Mouse (Mus musculus) embryo, embryonic 11 days (tissue): ENCODE data around the gene Gpx4.
A peak's percentile ranks its signal among the peaks of the same experiment; 100 is the strongest.

Source experiments
- DNase-seq: peaks from one replicate; pipeline ENCODE4 v3.0.0-alpha.2; 2015

Gpx4 gene

DNA sequence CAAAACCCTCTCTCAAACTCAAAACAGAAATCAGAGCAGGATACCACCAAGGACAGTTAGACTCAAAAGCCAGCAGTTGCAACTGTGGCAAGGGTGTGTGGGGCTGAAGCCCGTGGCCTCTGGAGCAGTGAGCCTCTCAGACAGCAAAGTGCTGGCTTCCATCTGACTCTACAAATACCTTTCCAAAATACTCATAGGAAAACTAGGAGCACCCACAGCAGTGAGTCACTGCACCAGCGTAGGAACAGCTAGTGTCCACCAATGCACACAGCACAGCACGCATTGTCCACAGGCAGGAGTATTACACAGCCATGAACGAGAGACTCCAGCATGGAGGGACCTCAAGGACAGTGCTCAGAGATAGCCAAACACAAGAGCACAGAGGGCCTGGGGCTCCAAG is 29.4 kb downstream of the Gpx4 start:
- no peak for DNase-seq

- DNase-seq = no peak
Measured at GRCm38 (mm10) chr10:80077312-80077711, 30.3 kb downstream of the Gpx4 start.

GRCm38 (mm10) chr10:80078366-80078765 is 31.4 kb downstream of the Gpx4 start:
- no peak for DNase-seq

- no peak for DNase-seq
Measured at GRCm38 (mm10) chr10:80080396-80081070, 33.6 kb downstream of the Gpx4 start.

DNA sequence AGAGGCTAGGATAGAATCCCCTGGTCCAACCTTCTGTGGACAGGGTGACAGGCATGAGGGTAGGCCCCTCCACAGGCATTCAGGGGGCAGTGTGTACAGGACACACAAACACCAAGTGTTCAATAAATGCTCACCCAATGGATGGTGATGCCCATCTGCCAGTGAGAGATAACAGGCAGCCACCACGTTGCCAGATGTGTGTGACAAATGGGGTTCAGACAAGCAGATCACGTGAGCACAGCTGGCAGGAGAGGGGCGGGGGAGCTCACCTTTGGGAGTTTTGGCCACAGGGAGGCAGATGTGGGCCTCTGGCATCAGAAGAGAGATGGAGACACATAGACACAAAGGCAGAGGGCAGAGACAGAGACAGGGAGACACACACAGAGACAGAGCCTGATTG is 34.1 kb downstream of the Gpx4 start:
- no peak for DNase-seq

- no peak for DNase-seq
Measured at GRCm38 (mm10) chr10:80084817-80085487, 38.0 kb downstream of the Gpx4 start.

DNA sequence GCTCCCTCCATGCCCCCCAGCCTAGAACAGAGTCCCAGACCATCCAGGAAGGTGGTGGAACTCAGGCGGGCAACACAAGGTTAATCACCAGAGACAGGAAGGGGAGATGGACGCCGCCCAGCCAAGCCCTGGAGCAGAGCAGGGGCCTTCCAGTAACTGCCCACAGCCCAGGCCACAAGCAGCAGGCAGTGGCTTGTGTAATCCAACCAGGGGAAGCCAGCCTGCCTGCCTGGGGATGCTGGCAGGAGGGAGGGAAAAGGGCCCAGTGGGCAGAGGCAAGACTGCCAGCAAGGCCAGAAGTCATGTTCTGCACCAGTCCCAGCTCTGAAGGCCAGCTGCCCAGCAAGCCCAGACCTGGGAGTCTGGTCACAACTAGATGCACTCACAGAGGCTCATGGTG is 39.9 kb downstream of the Gpx4 start:
- no peak for DNase-seq

DNA sequence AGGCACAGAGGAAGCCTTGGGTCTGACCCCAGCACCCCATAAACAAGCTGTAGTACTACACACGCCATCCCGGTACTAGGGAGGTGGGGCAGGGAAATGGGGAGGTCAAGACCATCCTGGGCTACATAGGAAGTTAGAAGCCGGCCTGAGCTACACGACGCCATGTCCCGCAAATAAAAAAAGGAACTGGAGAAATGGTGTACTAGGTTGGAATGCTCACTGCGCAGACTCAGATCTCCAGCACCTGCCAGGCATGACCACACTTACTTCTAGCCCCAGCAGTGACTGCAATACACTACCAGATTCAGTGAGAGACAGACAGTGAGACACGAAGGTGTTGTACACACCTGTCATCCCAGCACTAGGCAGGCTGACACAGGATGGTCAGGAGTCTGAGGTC is 40.5 kb downstream of the Gpx4 start:
- DNase-seq = no peak

DNA sequence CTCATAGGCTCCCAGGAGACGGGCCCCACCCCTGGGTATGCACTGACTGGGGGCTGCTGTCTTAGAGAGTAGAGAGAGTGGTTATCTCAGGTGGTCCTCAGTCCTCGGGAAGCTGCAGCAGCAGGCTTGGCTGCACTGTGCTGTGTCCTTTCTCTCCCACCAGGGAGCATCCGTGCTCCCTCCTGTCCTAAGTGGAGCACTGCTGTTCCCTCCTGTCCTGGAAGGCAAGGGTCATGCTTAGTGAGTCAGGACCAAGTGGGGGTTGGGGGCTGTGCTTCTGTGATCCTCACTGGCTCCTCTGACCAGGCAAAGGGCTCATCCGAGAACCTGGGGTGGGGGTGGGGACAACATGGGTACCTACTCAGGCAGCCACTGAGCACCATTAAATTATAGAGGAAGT is 42.2 kb downstream of the Gpx4 start:
- DNase-seq = no peak

- DNase-seq = no peak
Measured at GRCm38 (mm10) chr10:80091527-80091926, 44.6 kb downstream of the Gpx4 start.

GRCm38 (mm10) chr10:80092690-80093089 is 45.7 kb downstream of the Gpx4 start:
- no peak for DNase-seq

- DNase-seq = no peak
Measured at GRCm38 (mm10) chr10:80094085-80094484, 47.1 kb downstream of the Gpx4 start.

DNA sequence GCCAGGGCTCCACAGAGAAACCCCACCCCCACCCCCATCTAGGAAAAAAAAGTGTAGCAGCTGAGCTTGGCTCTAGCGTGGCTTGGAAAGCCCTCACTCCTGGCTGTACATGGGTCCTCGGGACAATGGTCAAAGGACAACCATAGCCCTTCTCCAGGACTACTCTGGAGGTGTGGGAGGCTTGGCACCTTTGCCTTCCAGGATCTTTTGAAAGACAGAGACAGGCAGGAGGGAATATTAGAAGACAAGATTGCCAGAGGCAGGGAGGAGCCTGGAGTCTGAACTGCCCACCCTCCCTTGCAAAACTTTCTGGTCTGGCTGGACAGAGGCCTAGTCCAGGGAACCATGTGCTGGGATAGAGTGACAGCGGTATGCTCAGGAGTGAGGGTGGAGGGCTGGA is 47.7 kb downstream of the Gpx4 start:
- DNase-seq = no peak

DNA sequence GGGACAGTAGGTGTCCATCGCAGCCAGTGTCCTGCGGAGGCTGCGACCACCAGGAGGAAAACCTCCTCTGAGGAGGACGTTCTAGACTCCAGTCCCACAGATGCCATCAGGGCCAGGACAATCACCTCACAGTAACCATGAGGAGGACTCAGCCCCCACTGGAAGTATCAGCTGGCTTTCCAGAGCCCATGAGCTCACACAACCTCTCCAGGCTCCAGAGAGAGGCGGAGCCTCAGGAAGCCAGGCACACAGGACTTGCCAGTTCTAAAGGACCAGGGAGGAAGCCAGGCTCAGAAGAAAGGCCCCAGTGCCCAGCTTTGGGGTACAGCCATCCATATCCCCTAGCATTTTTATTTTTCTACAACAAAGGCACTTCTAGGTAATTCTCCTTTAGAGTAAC is 48.6 kb downstream of the Gpx4 start:
- DNase-seq = no peak

- peak; percentile 32 for DNase-seq
Measured at GRCm38 (mm10) chr10:80097275-80097674, 50.3 kb downstream of the Gpx4 start.

DNA sequence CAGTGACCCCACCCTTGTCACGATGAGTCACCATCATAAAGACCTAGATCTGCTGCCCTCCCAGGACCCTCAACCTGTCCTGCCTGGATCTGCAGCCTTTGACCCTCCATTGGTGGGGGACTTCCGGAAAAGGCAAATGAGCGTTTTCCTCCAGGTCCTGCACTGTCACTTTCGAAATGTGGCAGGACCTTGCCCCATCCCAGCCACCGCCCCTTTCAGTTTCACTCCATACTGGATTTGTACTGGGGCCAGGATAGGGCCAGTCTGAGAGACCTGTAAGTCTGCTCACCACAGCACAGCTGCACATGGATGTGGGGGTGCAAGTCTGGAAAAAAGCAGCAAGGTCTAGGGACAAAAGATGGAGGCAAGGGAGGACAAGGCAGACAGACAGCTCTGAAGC is 51.7 kb downstream of the Gpx4 start:
- DNase-seq = no peak

DNA sequence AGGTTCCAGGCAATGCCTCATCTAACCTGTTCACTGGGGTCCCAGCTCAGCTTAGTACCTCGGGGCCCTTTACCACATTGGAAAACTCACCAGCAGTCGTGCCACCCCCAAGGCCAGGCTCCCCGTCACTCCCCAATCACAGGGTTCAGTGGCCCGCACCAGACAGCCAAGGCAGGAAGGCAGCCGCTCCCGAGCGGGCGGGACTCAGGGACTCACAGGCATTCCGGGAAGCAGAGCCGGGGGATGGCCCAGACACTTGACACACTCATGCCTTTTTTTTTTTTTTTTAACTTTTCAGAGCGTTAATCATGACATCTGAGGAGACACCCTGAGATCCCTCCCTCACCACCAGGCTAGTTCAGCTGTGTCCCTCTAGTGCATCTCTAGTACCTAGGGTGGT is 54.0 kb downstream of the Gpx4 start:
- DNase-seq = no peak

GRCm38 (mm10) chr10:80102216-80102915 is 55.4 kb downstream of the Gpx4 start:
- peak; percentile 94 for DNase-seq

DNA sequence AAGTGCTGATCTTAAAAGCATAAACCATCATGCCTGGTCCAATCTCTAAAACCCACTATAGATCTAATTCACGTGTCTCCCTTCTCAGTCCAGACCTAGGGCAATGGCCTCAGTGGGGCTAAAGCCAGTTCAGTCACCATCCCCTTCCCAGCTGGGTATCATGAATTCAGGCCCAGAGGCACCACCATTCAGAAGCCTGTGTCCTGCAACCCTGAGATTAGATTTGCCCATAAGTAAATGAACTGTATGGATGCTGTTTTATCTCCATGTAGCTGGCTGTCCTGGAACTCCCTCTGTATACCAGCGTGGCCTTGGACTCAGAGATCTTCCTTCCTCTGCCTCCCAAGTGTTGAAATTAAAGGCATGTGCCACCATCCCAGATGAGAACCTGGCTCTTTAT is 56.1 kb downstream of the Gpx4 start:
- no peak for DNase-seq

DNA sequence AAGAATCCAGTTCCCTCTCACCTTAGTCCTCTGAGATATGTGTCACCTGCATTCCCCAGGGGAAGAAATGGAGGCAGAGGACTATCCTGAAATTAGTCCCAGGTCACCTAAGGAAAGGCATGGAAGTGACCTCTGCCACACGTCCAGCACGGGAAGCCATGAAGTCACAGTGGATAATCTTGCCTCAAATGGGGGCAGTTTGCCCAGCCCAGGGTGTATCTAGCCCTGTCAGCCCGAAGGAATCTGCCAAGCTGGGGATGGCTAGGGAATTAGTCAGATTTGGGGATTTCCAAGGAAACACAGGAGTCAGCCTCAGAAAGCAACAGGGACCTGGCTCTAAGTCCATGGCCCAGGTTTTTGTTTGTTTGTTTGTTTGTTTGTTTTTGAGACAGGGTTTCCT is 57.2 kb downstream of the Gpx4 start:
- DNase-seq = no peak

DNA sequence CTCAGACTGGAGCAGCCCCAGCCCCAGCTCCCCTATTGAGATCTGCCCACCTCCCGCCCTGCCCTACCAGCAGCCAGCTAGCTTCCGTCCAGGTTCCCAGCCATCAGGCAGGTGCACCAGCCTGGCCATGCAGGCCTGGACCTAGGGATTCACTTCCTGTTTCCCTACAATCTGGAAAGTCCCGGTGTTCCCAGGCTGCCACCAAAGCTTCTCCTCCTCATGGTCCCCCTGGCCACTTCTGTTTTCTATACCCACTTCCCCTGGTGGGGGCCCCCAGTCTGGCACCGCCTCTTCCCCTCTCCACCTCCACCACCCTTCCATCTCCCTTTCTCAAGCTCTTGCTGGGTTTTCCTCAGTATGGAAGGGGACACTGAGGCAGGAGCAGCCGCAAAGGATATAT is 58.5 kb downstream of the Gpx4 start, which contains the start of gene Sbno2:
Gene Sbno2 (minus strand): TSS at position 112 of the 400 bp plus-strand sequence.
- no peak for DNase-seq

DNA sequence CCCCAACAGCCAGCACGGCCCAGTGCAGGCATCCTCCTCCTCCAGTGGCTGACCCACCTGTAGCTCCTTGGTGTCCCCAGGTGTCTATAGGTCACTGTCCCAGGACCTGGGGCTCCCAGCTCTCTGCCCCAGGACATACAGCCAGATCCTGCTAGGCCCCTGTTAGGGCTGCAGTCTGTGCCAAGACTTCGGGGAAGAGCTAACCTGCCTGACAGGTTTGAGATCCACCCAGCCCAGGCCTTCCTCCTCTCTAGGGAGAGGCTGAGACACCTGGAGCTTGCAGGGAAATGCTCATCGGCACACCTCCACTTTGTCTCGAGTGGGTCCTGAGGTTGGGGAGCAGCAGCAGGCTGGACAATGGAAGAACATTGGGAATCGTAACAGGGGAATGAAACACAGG is 59.0 kb downstream of the Gpx4 start:
- no peak for DNase-seq
